In genomic region chr4:87367732-87368412, GRCm38 (mm10) we compare ENCODE assay signal across 8 mouse cellular contexts.
DNase-seq lines count a peak whose midpoint lies in the region; ATAC-seq and TF ChIP-seq lines count a peak whose summit lies in the region.

No protein-coding gene starts in this region.

- peaks cover 19% of the 10 kb centered on the region; the same call in 1 of the 2 replicates for H3K27me3 ChIP-seq in hindbrain, embryonic 10.5 days (ENCODE audit: insufficient read depth, poor library complexity, severe bottlenecking)
- H3K27me3 ChIP-seq in lung, embryonic 15.5 days = no peaks in the 10 kb centered on the region

- no peaks in the 10 kb centered on the region for H3K36me3 ChIP-seq in hindbrain, embryonic 10.5 days
- H3K36me3 ChIP-seq in lung, embryonic 15.5 days = no peaks in the 10 kb centered on the region

- peaks cover 37% of the 10 kb centered on the region for H3K4me1 ChIP-seq in hindbrain, embryonic 10.5 days (replicated peaks)
- H3K4me1 ChIP-seq in lung, embryonic 15.5 days = peaks cover 34% of the 10 kb centered on the region
- H3K4me1 ChIP-seq in olfactory bulb, adult 2 months (ENCODE audit: control insufficient read depth, insufficient read depth, low read length) = peaks cover 4% of the 10 kb centered on the region

- peak; percentile 90 for ATAC-seq in frontal cortex, adult (ENCODE audit: low TSS enrichment)
- ATAC-seq in lung, embryonic 15.5 days (ENCODE audit: borderline replicate concordance, extremely low read depth, low FRiP score, low TSS enrichment) = peak; percentile 78

- WGBS in hindbrain, embryonic 10.5 days = 11% methylated on average over 19 of the region's 19 CpGs
- 8% methylated on average over 19 of the region's 19 CpGs for WGBS in lung, embryonic 15.5 days
- WGBS in olfactory bulb, adult 2 months = 6% methylated on average over 19 of the region's 19 CpGs

- TF ChIP-seq CTCF in olfactory bulb, adult 2 months (IDR thresholded peaks at IDR 0.05; ENCODE audit: insufficient read depth, low read depth, low read length) = peak; percentile 95

- peak overlapping the region; percentile 93 for H3K27ac ChIP-seq in hindbrain, embryonic 10.5 days
- peak overlapping the region; percentile 85 for H3K27ac ChIP-seq in lung, embryonic 15.5 days
- no peak overlapping the region for H3K27ac ChIP-seq in olfactory bulb, adult 2 months (ENCODE audit: insufficient read depth, low read depth, low read length)

- peak overlapping the region; percentile 57 for H3K4me3 ChIP-seq in hindbrain, embryonic 10.5 days
- H3K4me3 ChIP-seq in lung, embryonic 15.5 days = peak overlapping the region; percentile 49
- H3K4me3 ChIP-seq in olfactory bulb, adult 2 months (ENCODE audit: insufficient read depth, low read depth, low read length) = peak overlapping the region; percentile 52

- H3K9me3 ChIP-seq in hindbrain, embryonic 10.5 days = no peaks in the 10 kb centered on the region
- H3K9me3 ChIP-seq in lung, embryonic 15.5 days = no peaks in the 10 kb centered on the region

- H3K9ac ChIP-seq in lung, embryonic 15.5 days = peak overlapping the region; percentile 61

- TF ChIP-seq POLR2A in olfactory bulb, adult 2 months (IDR thresholded peaks at IDR 0.05; ENCODE audit: insufficient read depth, low read depth, low read length) = no peak

- peak; percentile 87 for DNase-seq in MN1 (ENCODE audit: low spot score)
- DNase-seq in cerebellum, adult 8-10 months = peak; percentile 80
- DNase-seq in hindbrain, embryonic 10.5 days (ENCODE audit: low spot score) = peak; percentile 89
- DNase-seq in layer of hippocampus, adult 9-10 months (ENCODE audit: low spot score) = peak; percentile 69
- DNase-seq in thymus, adult 18-20 months = peak; percentile 53 to 60

- peak overlapping the region; percentile 68 for H3K4me2 ChIP-seq in lung, embryonic 15.5 days
